Mouse (Mus musculus) ovary, adult 18-20 months (tissue): Measurements from ENCODE around the gene Usp47.
A peak's percentile ranks its signal among the peaks of the same experiment; 100 is the strongest.
"Not testable (repeated sequence)": the region's sequence is repeated elsewhere in the genome, so short reads cannot be mapped to it uniquely, and the experiment has no call there.

Experiments used
- DNase-seq: peaks from one replicate; pipeline ENCODE4 v3.0.0; 2022; ENCODE audit warnings: low spot score, mixed read lengths

Usp47 gene

DNA sequence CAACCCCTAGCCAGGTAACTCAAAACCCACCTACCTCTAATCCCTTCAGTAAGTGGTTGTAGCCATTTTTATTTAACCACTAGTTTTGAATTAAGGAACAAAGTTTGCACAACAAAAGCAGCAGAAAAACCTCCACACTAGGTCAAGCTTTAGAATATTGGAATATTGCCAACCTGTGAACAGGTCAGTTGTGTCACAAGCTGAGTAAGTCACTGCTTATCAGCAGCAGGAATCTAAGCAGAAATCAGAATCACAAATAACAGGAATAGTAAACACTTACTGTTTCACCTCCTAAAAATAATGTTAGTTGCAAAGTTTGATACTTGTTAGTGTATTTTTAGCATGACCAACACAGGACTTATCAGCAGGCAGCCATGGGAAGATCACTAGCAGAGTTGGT lies 17.0 kb downstream of the Usp47 start:
- DNase-seq = no peak

DNA sequence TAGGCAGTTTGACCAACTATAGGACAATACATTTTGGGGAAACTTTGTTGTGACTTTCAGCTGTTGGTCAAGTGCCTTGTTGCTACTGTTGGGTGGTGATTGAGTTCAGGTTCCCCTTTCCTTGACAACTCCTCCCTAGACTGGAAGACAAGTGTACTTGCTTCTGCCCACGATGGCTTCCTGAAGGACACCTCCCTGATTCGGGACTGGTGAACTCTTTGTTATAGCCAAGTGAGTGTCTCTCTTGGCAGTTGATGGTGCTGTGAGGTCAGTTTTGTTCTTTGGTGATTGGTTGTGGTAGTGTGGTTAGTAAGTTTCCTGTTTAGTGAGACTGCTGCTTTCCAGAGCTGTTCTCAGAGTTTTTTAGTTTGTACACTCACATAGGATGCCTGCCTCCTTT lies 19.5 kb downstream of the Usp47 start:
- DNase-seq = no peak

DNA sequence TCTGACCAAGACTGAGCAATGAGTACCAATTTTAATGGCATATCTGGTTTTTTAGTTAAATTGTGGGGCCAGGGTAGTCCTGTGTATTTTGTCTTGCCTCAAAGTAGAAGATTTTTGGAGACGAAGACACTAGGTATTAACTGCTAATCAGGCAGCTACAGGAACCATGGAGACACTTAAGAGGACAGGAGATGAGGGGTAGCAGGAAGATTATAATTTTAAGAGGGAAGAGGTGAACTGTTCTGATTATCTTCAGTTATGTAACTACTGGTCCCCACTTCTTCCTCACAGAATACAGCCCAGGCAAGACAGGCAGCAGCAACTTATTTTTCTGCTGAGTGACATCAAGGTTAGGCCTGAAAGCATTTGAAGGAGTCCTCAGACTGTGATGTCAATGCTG lies 21.9 kb downstream of the Usp47 start:
- DNase-seq = no peak

DNA sequence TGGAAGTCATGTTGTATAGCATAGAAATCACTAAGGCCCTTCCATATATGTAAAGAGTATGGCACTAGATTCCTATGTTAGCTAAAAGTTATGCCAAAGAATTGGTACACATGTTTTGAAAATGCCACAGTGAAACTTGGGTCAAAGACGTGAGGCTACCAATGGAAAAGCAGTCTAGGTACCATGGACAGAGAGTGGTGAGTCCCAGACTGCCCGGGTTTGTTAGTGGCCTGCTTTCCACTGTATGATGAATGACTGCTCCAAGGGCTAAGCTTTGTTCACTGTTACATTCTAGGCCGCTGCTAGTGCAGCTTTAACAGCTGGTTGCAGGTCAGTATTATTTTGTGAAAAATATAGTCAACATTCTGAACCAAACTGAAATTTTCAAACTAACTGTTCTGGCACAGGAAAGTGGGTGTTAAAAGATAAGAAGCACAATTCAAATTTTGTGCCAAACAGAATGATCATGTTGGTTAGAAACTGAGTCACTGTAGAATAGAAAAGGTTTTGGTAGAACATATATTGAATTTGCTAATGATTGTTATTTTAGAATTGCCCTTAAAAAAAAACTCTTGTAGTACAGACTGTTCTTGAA lies 22.6 kb downstream of the Usp47 start:
- DNase-seq = no peak

DNA sequence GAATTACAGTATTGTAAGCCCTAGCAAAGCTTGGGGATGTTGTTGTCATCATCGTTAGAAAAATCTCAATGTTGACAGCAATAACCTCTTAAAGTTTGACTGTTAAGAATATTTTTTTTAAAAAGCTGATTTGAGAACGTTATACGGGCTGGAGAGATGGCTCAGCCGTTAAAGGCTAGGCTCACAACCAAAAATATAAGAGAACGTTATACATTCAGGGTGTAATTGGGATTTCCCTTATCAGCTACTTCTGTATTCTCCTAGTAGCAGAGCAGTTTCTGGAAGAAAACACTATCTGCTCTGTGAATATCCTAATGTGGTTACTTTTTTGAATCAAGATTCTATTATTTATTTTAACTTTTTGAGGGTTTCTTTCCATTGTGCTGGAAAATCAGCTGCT lies 25.3 kb downstream of the Usp47 start:
- no peak for DNase-seq

DNA sequence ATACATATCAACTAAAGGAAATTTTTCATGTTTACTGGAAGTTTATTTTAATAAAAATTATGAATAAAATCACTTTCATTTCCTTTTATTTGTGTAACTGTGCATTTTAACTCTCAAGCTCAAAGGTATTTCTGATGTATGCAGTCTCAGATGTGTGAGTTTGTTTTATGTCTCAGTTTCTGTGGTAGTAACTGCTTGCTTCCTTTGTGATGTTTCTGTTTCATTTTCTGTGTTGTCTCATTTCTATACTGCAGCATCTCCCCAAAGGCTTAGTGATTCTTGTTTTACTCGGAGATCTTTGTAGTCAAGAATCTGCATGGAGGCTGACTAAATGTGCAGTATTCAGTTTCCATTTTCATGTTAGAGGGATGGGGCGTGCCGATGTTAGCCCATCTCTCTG lies 30.4 kb downstream of the Usp47 start:
- DNase-seq = no peak

DNA sequence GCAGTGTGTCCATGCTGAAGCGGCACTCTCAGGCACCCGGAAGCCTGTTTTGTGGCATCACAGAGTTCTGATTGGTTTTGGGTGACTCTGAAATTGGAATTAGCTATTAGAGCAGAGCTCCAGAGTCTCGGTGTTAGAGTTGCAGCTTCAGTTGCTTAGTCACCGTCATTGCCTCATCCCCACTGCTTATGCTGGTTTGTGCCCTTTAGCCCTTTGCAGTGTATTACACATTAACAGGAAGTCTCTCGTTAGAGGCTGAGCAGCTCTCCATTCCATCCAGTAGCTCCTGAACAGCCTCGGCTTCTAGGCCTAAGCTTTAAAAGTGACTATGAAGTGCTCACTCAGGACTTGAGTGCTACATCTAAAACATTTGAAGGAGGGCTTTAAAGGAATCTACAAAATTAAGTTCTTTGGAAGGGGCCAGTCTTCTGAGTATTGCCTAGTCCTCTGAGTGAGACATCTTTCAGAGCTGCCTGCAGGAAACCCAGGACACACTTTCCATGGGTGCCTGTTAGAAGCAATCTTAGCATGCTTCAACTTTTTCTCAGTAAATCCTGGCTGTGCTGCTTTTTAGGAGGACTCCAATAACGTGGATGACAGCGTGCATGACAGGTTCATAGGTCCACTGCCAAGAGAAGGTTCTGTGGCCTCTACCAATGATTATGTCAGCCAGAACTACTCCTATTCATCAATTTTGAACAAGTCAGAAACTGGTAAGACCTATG lies 32.8 kb downstream of the Usp47 start:
- no peak for DNase-seq

DNA sequence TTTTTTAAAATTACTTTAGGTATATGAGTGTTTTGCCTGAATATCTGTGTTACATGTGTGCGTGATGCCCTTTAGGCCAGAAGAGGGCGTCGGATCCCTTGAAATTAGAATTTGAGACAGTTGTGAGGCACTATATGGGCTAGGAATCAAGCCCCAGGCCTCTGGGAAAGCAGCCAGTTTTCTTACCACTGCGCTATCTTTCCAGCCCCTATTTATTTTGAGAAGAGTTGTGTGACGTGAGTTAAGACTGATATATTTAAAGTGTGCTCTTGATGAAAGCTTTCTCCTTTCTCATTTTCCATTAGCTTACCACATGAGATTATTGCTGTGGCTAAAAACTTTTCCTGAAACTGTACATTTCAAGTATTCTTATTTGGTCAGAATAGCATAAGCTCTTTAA lies 51.6 kb downstream of the Usp47 start:
- DNase-seq = no peak

DNA sequence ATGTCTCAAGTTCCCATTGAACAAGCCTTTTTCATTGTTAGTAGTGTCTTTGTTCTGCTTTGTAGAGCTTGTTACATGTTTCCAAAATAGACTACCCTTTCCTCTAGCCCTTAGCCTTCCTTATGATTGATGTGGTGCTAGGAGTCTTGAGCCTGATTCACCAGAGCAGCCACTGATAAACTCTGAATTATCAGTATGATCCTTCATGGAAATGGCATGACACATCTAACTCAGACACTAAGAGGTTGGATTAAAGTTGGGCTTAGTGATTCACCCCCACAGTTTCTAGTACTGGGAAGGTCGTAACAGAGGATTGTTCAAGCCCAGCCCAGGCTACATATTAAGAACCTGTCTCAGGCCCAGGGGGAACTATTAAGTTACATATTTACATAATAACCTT lies 59.3 kb downstream of the Usp47 start:
- no peak for DNase-seq

DNA sequence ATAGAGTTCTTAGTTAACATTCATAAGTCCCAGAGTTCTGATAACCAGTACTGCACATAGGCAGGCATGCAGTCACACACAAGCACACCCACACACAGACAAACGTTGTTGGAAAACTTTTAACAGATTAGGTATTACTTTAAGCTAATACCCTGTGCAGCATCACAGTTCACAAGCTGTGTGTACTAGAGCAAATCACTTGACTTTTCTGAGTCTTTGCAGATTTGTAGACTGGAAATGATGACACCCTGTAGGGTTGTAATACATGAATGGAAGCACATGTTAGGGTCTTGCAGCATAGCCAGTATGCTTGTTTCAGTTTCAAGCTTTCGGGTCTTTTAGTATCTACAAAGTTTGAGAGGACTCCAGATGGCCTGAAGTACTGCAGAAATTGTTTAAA lies 60.9 kb downstream of the Usp47 start:
- no peak for DNase-seq

DNA sequence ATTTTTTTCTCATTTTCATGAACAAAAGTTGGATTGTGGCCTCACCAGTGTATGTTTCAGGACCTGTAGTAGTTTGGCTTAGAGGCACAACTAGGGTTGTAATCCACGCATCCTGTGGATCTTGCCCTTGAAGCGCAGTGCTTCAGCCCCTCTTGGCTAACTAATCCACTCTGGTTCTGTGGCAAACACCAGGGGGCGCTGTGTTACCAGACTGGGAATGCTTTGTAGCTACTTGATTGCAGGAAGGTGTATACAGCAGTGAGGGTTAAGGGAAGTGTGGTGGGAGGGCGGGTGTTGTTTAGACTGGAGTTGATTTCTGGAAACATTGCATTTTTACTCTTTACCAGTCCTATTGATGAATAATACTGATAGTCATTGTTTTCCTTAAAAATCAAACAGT lies 61.8 kb downstream of the Usp47 start:
- DNase-seq = peak; percentile 44

DNA sequence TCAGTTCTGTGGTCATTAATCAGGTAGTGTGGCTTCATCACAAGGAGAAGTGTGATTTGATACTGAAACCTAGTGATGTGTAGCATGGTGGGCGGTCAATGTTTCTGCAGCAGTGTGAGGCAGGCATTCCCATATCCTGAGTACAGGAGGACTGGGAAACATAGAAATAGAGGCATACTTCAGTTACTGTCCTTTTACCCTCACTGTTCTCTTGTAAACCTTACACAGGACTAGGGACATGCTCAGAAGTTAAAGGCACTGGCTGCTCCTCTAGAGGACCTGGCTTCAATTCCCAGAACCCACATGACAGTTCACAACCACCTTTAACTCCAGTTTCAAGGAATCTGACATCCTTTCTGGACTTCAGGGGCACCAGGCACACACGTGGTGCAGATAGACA lies 62.9 kb downstream of the Usp47 start:
- no peak for DNase-seq

DNA sequence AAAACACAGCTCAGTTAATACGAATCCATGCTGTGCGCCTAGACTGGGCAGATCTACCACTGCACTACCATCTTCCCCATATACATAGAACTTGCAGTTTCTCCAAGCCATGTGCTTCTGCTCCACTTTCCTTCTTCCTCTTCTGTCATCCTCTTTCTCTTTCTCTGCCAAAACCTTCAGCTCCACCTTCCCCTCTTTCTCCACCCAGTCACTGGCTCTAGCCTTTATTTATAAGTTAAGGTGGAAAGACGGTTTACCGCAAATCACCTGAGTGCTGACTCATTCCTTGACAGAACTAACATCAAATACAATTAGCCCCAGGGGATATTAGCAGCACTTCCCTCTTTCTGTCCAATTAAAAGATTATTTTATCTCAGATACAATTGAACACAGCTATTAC lies 71.6 kb downstream of the Usp47 start:
- not testable (repeated sequence) for DNase-seq

DNA sequence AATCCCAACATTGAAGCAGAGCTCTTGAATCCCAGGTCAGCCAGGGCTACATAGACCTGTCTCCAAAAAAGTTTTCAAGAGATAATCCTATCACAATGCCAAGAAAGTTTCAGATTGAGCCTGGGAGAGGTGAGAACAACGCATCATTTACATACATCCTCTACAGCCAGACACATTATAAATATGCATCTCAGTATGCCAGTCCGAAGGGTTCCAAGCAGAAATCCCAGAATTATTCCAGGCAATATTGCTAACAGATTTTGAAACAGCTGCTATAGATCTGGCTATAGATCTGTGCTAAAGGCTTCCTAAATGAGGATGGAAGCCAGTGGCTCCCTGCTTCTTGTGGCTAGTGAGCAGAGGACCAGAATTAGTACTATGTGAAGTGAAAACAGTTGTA lies 77.6 kb downstream of the Usp47 start:
- no peak for DNase-seq

DNA sequence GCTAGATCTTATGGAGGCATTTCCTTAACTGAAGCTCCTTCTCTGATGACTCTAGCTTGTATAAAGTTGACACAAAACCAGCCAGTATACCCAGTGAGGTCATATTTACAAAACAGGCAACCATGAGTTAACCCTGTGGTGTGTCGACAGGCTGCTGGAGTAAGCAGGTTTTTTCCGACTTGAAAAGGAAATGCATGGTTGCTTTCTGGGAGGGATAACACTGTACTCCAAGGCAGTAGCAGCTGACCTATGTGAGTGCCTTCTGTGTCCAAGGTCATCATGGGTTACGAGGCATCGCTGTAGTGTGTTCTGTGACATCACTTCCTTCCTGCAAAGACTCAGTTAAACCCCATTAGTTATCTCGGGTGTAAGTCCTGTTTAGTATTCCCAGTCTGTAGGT lies 79.6 kb downstream of the Usp47 start:
- no peak for DNase-seq

DNA sequence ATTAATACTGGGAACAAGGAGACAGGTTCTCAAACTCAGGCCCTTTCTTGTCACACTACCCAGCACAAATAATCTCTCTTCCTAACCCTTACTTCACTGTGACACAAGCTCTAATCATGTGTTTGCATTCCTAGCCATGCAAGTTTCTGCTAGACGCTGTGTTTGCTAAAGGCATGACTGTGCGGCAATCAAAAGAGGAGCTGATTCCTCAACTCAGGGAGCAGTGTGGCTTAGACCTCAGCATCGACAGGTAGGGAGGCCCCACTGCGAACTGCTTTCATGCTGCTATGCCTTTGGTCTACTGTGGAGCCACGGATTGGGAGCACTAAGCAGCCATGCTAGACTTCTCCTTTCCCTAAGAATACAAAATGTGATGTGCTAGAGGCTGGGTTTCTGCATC lies 80.5 kb downstream of the Usp47 start:
- no peak for DNase-seq

DNA sequence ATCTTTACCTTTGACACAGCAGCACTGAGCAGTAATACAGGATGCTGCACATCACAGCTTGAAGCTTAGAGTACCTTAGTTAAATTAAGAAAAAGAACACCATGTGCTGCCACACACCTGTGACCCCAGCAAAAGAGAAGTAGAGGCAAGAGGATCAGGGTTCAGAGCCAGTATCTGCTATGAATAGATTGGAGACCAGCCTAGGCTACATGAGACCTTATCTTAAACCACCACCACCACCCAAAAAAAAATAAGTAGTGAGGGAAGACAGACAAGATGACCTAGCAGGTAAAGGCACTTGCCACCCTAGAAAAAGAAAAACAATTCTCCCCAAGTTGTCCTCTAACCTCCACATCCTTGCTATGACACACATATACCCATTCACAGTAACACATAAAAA lies 85.5 kb downstream of the Usp47 start:
- DNase-seq = no peak

DNA sequence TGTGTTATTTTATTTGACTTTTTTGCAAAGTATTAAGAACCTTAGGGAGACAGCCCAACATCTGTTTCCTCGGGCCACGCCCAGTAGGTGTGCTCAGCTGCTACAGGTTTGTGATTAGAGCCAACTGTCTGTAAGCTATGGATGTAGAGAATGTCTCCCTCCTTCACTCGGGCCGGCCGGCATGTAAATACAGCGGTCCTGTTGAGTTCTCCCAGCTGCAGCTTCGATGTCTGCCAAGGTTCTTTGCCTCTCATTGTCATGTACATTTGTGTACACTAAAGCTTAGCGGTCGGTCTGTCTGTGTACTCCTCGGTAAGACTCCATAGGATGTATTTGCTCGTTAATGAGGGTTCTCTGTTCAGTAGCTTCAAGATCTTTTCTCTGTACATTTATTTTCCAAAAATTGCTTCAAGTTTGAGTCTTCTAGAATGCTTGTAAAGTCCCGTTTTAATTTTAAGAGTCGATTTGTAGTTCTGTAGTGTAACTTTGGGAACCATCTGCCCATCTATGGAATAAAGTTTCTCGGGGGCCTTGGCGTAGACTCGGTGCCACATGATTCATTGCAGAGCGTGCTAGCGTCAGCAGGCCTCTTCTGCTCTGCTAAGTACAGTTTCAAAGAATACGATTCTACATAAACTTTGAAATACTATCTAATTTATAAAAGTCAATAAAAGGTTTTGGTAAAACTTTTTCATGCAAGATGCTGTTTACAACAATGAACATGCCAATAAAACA lies 87.5 kb downstream of the Usp47 start:
- no peak for DNase-seq

DNA sequence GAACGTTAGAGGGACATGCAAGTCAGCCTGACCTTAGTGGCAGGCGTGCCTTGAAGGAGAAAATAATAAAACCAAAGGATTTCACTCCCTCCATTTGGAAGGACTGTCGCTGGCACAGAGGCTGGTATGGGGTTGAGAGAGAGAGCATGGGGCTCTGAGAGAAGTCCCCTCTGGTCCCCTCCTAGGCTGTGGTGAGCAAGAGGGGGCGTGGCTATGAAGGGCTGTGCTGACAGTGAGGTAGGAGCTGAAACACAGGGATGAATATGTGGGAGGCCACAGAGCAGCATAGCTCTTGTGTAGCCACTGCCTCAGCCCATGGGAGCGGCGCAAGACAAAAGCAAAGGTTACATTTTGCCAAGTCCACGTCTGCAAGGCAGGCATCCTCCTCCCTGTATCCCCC lies 94.2 kb downstream of the Usp47 start:
- no peak for DNase-seq

DNA sequence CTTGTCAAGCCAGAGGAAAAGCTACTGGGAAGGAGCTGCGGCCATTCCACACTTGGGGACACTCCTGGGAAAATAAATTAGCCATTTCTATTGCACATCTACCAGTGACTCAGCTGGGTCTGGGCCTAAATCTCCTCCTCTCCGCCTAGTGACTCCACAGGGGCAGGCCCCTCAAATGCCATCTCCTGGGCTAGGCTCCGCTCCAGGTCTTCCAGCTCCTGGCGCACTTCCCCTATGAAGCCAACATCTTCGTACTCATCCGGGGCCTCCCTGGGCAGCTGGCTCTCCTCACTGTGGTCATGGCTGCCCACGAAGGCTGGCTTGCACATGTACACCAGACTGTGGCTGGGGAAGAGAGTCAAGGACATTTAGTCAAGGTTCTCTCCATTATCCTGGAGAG lies 94.8 kb downstream of the Usp47 start:
- no peak for DNase-seq

DNA sequence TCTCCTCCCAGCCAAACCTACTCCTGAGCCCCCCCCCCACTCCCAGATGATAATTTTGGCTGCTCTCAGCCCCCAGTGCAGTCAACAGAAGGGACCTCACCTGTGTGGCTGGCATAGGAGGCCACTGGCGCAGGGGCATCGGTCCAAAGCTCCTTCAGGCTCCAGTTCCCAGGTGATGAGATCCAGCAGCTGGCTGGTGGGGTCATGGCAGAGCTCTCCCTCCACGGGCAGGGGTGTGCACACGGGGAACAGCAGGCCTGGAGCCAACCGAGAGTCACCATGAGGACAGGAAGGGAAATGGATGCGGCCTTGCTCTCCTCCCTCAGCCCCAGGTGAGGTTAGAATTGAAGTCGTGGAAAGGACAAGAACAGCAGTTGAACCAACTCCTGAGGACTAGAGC lies 95.9 kb downstream of the Usp47 start:
- DNase-seq = no peak

DNA sequence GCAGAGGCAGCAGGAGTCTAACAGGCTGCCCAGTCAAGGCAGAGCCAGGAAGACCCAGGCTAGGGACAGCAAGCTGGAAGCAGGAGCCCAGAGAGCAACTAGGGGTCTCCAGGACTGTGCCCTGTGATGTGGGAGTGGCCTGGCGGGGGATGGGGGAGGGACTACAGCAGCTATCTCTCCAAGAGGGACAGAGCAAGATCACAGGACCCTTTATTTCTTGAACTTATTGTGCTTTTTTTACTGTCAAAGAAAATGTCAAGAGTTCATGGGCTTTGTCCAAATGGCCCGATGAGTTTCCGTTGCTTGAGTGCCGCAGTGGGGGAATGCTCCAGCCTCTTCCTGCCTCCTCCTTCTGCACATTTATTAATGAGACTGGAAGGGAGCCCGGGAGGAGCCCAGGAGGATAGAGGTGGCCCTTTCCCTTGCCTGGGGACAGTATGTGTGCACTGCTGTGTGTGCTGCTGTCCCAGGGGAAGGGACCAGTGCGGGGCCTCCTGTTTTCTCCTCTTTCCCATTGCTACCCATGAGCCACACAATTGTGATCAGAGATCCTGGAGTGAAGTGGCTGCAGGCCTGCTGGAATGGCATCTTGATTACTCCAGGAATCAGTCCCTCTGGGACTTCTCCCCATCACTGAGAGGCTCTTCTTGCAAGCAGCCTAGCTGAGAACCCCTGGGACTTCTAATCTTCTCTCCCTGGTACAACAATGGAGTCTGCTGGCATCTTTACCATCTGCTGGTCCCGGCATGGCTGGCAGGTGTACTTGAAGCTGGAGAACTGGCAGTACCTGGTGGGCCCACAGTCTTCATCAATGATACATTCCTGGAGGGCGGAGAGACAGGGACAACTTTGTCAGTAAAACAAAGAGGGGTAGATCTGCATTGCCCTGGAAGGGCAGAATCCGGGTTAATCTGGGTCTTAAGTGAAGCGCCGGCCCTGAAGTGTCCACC lies 97.8 kb downstream of the Usp47 start:
- no peak for DNase-seq
